Mouse (Mus musculus) kidney, postnatal 10 days (tissue): ENCODE measurements around the gene Ocln.
"Not testable (repeated sequence)": the region's sequence is repeated elsewhere in the genome, so short reads cannot be mapped to it uniquely, and the experiment has no call there.

Experiments used
- DNase-seq: peaks from one replicate; pipeline ENCODE4 v3.0.0; 2021; ENCODE audit warnings: mixed read lengths

Ocln gene

GRCm38 (mm10) chr13:100491623-100492022 lies 60.9 kb downstream of the Ocln start:
- no peak for DNase-seq

DNA sequence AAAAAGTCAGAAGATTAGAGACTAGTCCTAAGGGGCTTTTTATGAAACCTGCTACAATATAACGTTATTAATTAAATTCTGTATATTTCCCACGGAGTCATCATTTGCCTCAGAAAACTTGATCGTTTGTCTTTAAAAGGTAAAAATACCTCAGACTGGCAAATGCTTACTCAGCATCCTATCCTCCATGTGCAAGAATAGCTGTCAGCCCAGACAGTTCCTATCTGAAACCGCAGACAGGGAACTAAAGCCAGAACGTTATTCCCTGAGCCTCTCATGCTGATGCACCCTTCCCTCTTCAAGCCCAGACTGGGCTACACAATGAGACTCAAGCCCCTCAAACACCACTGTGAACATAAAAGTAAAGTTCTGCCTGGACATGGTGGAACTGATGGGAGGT lies 62.1 kb downstream of the Ocln start:
- DNase-seq, result no peak

DNA sequence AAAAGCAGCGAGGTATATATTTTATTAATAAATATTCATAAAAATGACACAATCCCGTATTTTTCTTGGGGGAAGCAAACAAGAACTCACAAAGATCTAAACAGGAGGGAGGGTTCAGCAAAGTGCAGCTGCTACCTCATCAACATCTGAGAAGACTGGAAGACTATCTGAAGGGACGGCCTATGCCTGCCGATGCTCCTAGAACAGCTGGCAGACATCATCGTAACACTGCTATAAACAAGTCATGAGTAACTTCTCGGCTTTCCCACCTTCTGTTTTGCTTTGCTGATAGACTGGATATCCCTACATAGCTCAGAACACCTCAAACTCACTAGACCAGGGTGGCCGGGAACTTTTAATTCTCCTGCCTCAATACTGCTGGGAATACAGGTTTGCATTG lies 68.9 kb downstream of the Ocln start:
- DNase-seq, result no peak

GRCm38 (mm10) chr13:100463527-100464222 lies 88.8 kb downstream of the Ocln start:
- DNase-seq, result no peak

DNA sequence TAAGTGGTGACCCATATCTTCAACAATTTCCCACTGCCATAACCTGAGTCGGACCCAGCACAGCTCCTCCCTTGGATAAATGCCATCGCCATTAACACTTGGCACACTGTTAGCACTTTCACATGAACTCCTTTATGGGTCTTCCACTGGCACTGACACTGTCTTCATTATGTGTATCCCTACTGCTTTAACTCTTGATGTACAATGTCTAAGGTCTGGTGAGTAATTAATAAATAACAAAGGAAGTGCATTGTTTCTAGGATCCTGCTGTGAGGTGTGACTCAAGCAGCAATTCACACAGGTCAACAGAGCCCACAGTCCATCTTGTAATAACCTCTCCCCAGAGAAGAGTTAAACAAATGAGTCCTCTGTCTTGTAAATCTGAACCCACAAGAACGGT lies 91.2 kb downstream of the Ocln start:
- no peak for DNase-seq

DNA sequence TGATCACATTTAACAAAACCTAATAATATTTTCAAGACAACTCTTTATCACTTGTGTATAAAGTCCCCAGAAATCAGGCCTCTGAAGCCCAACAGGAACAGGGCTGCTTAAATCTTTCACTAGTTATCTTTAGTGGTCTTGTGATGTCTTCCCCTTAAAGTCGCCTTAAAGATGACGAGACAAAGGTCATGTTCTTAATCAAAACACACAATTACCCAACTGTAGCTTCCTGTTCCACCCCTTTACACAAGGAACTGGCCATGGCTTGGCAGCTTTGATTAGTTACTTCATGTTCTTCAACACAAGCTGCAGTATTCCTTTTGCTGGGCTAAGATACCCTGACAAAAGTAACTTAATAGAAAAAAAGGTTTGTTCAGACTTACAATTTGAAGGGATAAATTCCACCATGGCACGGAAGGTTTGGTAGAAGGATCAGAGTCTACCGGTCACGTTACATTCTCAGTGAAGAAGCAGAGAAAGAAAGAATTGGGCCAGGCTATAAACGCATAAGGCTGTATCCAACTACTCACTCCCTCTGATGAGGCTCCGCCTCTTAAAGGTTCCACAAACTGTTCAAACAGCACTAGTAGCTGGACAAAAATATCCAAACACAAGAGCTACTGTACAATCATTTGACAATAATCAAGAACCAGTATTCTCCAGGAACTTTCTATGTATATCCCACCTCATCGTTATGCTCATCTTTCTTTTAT lies 99.9 kb downstream of the Ocln start, which contains the start of gene Naip1:
Gene Naip1 (minus strand): TSS at position 455 of the 713 bp plus-strand sequence.
- DNase-seq, result not testable (repeated sequence)

DNA sequence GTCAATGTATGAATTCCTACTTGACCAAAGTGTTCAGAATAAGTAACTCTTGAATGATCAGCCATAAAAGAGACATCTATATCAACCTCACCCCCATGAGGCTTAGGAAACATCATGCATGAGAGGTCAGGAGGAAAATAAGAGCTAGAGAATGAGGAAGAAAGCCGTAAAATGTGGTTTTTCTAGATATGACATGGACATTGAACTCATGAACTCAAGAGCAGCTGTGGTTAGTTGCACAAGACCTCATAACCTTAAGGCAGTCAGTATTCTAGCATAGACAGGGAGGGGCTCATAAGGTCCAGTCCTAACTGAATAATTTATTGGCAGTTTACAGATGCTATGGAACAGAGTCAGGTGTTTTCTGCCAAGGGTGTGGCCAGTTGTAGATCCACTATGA lies 103.0 kb downstream of the Ocln start:
- no peak for DNase-seq
